Comparison of ENCODE assay signal across 21 mouse cellular contexts in genomic region chr1:171274171-171274570, GRCm38 (mm10). TPM values are rescaled to one million over a fixed set of nuclear protein-coding genes. Genes with fewer than 3 reads are reported as not detected.
A peak's percentile ranks its signal among the peaks of the same experiment; 100 is the strongest.
DNase-seq lines count a peak whose midpoint lies in the region; ATAC-seq and TF ChIP-seq lines count a peak whose summit lies in the region.
"Had no signal": no experiment of that assay in that cellular context is flagged by ENCODE, and none has a peak within 500 bp of the region (broad histone marks: within the 10 kb centered on the region; RNA-seq: fewer than 3 reads in every experiment).

No protein-coding gene starts in this region.

- H3K4me3 ChIP-seq in liver, embryonic 14.5 days (ENCODE audit: insufficient read depth in 1 of 2, low read depth in 2 of 2, low read length in 2 of 2), result no peak overlapping the region
- no peak overlapping the region for H3K4me3 ChIP-seq in liver, embryonic 11.5 days (ENCODE audit: low read depth, low read length)
- no peak overlapping the region for H3K4me3 ChIP-seq in liver, embryonic 16.5 days (ENCODE audit: low read depth, low read length)
- H3K4me3 ChIP-seq: embryonic facial prominence, embryonic 13.5 days; forebrain, embryonic 13.5 days; gastrocnemius, adult 2 months; heart, embryonic 13.5 days had no signal

- H3K27me3 ChIP-seq in liver, embryonic 14.5 days (ENCODE audit: control insufficient read depth, insufficient read depth, low read length), result no peaks in the 10 kb centered on the region
- H3K27me3 ChIP-seq in liver, embryonic 11.5 days (replicated peaks; ENCODE audit: control insufficient read depth, insufficient read depth, low read length), result no peaks in the 10 kb centered on the region
- H3K27me3 ChIP-seq in liver, embryonic 16.5 days (ENCODE audit: control insufficient read depth, insufficient read depth, low read depth, low read length), result no peaks in the 10 kb centered on the region
- H3K27me3 ChIP-seq: embryonic facial prominence, embryonic 13.5 days; forebrain, embryonic 13.5 days; heart, embryonic 13.5 days had no signal

- H3K4me2 ChIP-seq in liver, embryonic 14.5 days (ENCODE audit: low read depth), result no peak overlapping the region
- no peak overlapping the region for H3K4me2 ChIP-seq in liver, embryonic 11.5 days
- no peak overlapping the region for H3K4me2 ChIP-seq in liver, embryonic 16.5 days (ENCODE audit: low read depth, low read length)
- H3K4me2 ChIP-seq: embryonic facial prominence, embryonic 13.5 days; forebrain, embryonic 13.5 days; heart, embryonic 13.5 days had no signal

- peak; percentile 87 for DNase-seq in heart, adult 11 months
- no peak for DNase-seq in heart, adult 8-10 months (ENCODE audit: low spot score)
- no peak for DNase-seq in liver, embryonic 14.5 days (ENCODE audit: low read depth in 3 of 3, low spot score in 3 of 3)
- DNase-seq in liver, embryonic 11.5 days (ENCODE audit: low spot score), result no peak
- DNase-seq in layer of hippocampus, adult 8-10 months (ENCODE audit: low spot score in 2 of 2), result no peak
- DNase-seq in ovary, postnatal 10 days (ENCODE audit: low spot score), result no peak
- no peak for DNase-seq in cerebellum, adult 11 months
- DNase-seq: adrenal gland, adult 2 months; adrenal gland, postnatal 25 days; cerebellum, adult 8-10 months; cerebellum, postnatal 14 days; gastrocnemius, adult 2 months; gastrocnemius, postnatal 25 days; heart, adult 18-20 months; heart, postnatal 36 days had no signal

- H3K4me1 ChIP-seq in liver, embryonic 14.5 days (replicated peaks; ENCODE audit: control insufficient read depth in 2 of 2, insufficient read depth in 2 of 2, low read length in 1 of 2), result peaks cover 21 to 23% of the 10 kb centered on the region in 2 experiments
- peaks cover 15% of the 10 kb centered on the region for H3K4me1 ChIP-seq in liver, embryonic 11.5 days (replicated peaks; ENCODE audit: control insufficient read depth, insufficient read depth, low read length)
- peaks cover 52% of the 10 kb centered on the region for H3K4me1 ChIP-seq in liver, embryonic 16.5 days (ENCODE audit: control insufficient read depth, low read depth, low read length)

- TF ChIP-seq EP300 in liver, embryonic 14.5 days (IDR thresholded peaks at IDR 0.05; ENCODE audit: low read depth), result 0 out of 2 replicates have a peak, but pooled peaks have one; percentile 2

- peaks cover 68% of the 10 kb centered on the region for H3K36me3 ChIP-seq in liver, embryonic 14.5 days (replicated peaks; ENCODE audit: control insufficient read depth, insufficient read depth, low read depth)
- peaks cover 45% of the 10 kb centered on the region for H3K36me3 ChIP-seq in liver, embryonic 11.5 days (ENCODE audit: control insufficient read depth, insufficient read depth, low read length)
- peaks cover 66% of the 10 kb centered on the region for H3K36me3 ChIP-seq in liver, embryonic 16.5 days (ENCODE audit: control insufficient read depth, insufficient read depth)

- no peak for ATAC-seq in liver, embryonic 14.5 days (ENCODE audit: insufficient read depth)
- no peak for ATAC-seq in liver, embryonic 11.5 days (replicated peaks; ENCODE audit: low FRiP score)
- ATAC-seq in liver, embryonic 16.5 days (ENCODE audit: low read depth), result no peak
- ATAC-seq: forebrain, embryonic 13.5 days; hindbrain, embryonic 16.5 days; inflammation-experienced regulatory T-cells, adult 6 months had no signal

- no peaks in the 10 kb centered on the region for H3K9me3 ChIP-seq in liver, embryonic 14.5 days (ENCODE audit: control insufficient read depth, low read length)
- H3K9me3 ChIP-seq in liver, embryonic 11.5 days (ENCODE audit: control insufficient read depth, low read length), result no peaks in the 10 kb centered on the region
- no peaks in the 10 kb centered on the region for H3K9me3 ChIP-seq in liver, embryonic 16.5 days (replicated peaks; ENCODE audit: control insufficient read depth, low read length)
- H3K9me3 ChIP-seq: embryonic facial prominence, embryonic 13.5 days; forebrain, embryonic 13.5 days; heart, embryonic 13.5 days had no signal

- H3K9ac ChIP-seq in liver, embryonic 14.5 days (replicated peaks), result no peak overlapping the region
- no peak overlapping the region for H3K9ac ChIP-seq in liver, embryonic 11.5 days (ENCODE audit: low read depth, low read length)
- H3K9ac ChIP-seq in liver, embryonic 16.5 days (ENCODE audit: low read depth, low read length), result no peak overlapping the region
- H3K9ac ChIP-seq: embryonic facial prominence, embryonic 13.5 days; forebrain, embryonic 13.5 days; heart, embryonic 13.5 days had no signal

- WGBS in liver, embryonic 14.5 days (ENCODE audit: insufficient replicate concordance), result 89% methylated on average over 12 of the region's 12 CpGs
- 92% methylated on average over 12 of the region's 12 CpGs for WGBS in liver, embryonic 11.5 days
- WGBS in liver, embryonic 16.5 days (ENCODE audit: insufficient replicate concordance), result 85% methylated on average over 12 of the region's 12 CpGs

- TF ChIP-seq CTCF in liver, embryonic 14.5 days (IDR thresholded peaks at IDR 0.05; ENCODE audit: low read depth), result no peak

- no peak overlapping the region for H3K27ac ChIP-seq in liver, embryonic 14.5 days
- H3K27ac ChIP-seq in liver, embryonic 11.5 days (ENCODE audit: low read depth, low read length), result no peak overlapping the region
- peak overlapping the region; percentile 42 for H3K27ac ChIP-seq in liver, embryonic 16.5 days (ENCODE audit: low read length)
- H3K27ac ChIP-seq: embryonic facial prominence, embryonic 13.5 days; forebrain, embryonic 13.5 days; gastrocnemius, adult 2 months; heart, embryonic 13.5 days had no signal

RNA-seq across cellular contexts. Expression of gene B4galt3, which starts 4.0 kb away (rescaled TPM):
- total RNA-seq in heart, adult 8-10 months (2022), result 10 to 100 TPM; 15.4 to 20.8 (median 19.1) TPM
- polyA plus RNA-seq in liver, embryonic 14.5 days (2012; rRNA removed), result 14.5 and 14.7 TPM in 2 replicates
- 12.7 and 17.3 TPM in 2 replicates for polyA plus RNA-seq in liver, embryonic 14.5 days (2014; fragmentation: Nextera tagmentation; extraction: Ambion mirVana)
- polyA plus RNA-seq in liver, embryonic 11.5 days (2014; fragmentation: Nextera tagmentation; extraction: Ambion mirVana), result 49.0 and 50.6 TPM in 2 replicates
- 22.6 and 23.2 TPM in 2 replicates for polyA plus RNA-seq in liver, embryonic 16.5 days (2015; fragmentation: Nextera tagmentation; extraction: Ambion mirVana)
- total RNA-seq in layer of hippocampus, adult 8-10 months (2022), result 10 to 100 TPM; 63.5 to 76.8 (median 70.2) TPM

RNA-seq across cellular contexts. Expression of gene Ppox, which starts 6.8 kb away (rescaled TPM):
- 10 to 100 TPM; 11.9 to 16.6 (median 12.7) TPM for total RNA-seq in heart, adult 8-10 months (2022)
- polyA plus RNA-seq in liver, embryonic 14.5 days (2012; rRNA removed), result 161 and 178 TPM in 2 replicates
- polyA plus RNA-seq in liver, embryonic 14.5 days (2014; fragmentation: Nextera tagmentation; extraction: Ambion mirVana), result 170 and 191 TPM in 2 replicates
- 131 and 133 TPM in 2 replicates for polyA plus RNA-seq in liver, embryonic 11.5 days (2014; fragmentation: Nextera tagmentation; extraction: Ambion mirVana)
- 205 and 206 TPM in 2 replicates for polyA plus RNA-seq in liver, embryonic 16.5 days (2015; fragmentation: Nextera tagmentation; extraction: Ambion mirVana)
- total RNA-seq in layer of hippocampus, adult 8-10 months (2022), result 10 to 100 TPM; 28.5 to 37.1 (median 33.3) TPM

RNA-seq across cellular contexts. Expression of gene Usp21, which starts 13.6 kb away (rescaled TPM):
- total RNA-seq in heart, adult 8-10 months (2022), result 10 to 100 TPM; 18.9 to 21.1 (median 19.9) TPM
- polyA plus RNA-seq in liver, embryonic 14.5 days (2012; rRNA removed), result 17.1 and 18.0 TPM in 2 replicates
- 17.4 and 21.6 TPM in 2 replicates for polyA plus RNA-seq in liver, embryonic 14.5 days (2014; fragmentation: Nextera tagmentation; extraction: Ambion mirVana)
- polyA plus RNA-seq in liver, embryonic 11.5 days (2014; fragmentation: Nextera tagmentation; extraction: Ambion mirVana), result 51.0 and 53.1 TPM in 2 replicates
- polyA plus RNA-seq in liver, embryonic 16.5 days (2015; fragmentation: Nextera tagmentation; extraction: Ambion mirVana), result 23.1 and 25.3 TPM in 2 replicates
- total RNA-seq in layer of hippocampus, adult 8-10 months (2022), result 10 to 100 TPM; 53.7 to 63.6 (median 58.8) TPM

RNA-seq across cellular contexts. Expression of gene Ufc1, which starts 20.7 kb away (rescaled TPM):
- 10 to 100 TPM; 88.2 to 96.3 (median 90.7) TPM for total RNA-seq in heart, adult 8-10 months (2022)
- polyA plus RNA-seq in liver, embryonic 14.5 days (2012; rRNA removed), result 14.5 and 23.3 TPM in 2 replicates
- polyA plus RNA-seq in liver, embryonic 14.5 days (2014; fragmentation: Nextera tagmentation; extraction: Ambion mirVana), result 45.8 and 51.6 TPM in 2 replicates
- polyA plus RNA-seq in liver, embryonic 11.5 days (2014; fragmentation: Nextera tagmentation; extraction: Ambion mirVana), result 83.7 TPM in 2 replicates
- polyA plus RNA-seq in liver, embryonic 16.5 days (2015; fragmentation: Nextera tagmentation; extraction: Ambion mirVana), result 40.3 and 45.2 TPM in 2 replicates
- 100 to 1,000 TPM; 101 to 113 (median 108) TPM for total RNA-seq in layer of hippocampus, adult 8-10 months (2022)

RNA-seq across cellular contexts. Expression of gene Ndufs2, which starts 23.0 kb away (rescaled TPM):
- total RNA-seq in heart, adult 8-10 months (2022), result 1,000 to 10,000 TPM; 1,619 to 1,708 (median 1,672) TPM
- polyA plus RNA-seq in liver, embryonic 14.5 days (2012; rRNA removed), result 53.6 and 72.4 TPM in 2 replicates
- polyA plus RNA-seq in liver, embryonic 14.5 days (2014; fragmentation: Nextera tagmentation; extraction: Ambion mirVana), result 136 TPM in 2 replicates
- 256 and 262 TPM in 2 replicates for polyA plus RNA-seq in liver, embryonic 11.5 days (2014; fragmentation: Nextera tagmentation; extraction: Ambion mirVana)
- polyA plus RNA-seq in liver, embryonic 16.5 days (2015; fragmentation: Nextera tagmentation; extraction: Ambion mirVana), result 138 and 143 TPM in 2 replicates
- 100 to 1,000 TPM; 263 to 286 (median 271) TPM for total RNA-seq in layer of hippocampus, adult 8-10 months (2022)
